Mouse (Mus musculus) urinary bladder, postnatal 4 days (tissue): ENCODE measurements around the gene Fam110c.
"Not testable (repeated sequence)": the region's sequence is repeated elsewhere in the genome, so short reads cannot be mapped to it uniquely, and the experiment has no call there.

ENCODE experiments used
- DNase-seq, 2 experiments: peaks; one replicate each; pipeline ENCODE4 v3.0.0; 2021 to 2022; ENCODE audit warnings: low spot score in 2 of 2

Fam110c gene

GRCm38 (mm10) chr12:31073412-31074354 lies at the start of gene Fam110c:
TSS of gene Fam110c (plus strand) at chr12:31073861.
- peak; percentile 74 for DNase-seq

GRCm38 (mm10) chr12:31026423-31026822 lies 47.2 kb upstream of the Fam110c start:
- no peak for DNase-seq

- no peak for DNase-seq
Measured at GRCm38 (mm10) chr12:31052066-31052465, 21.6 kb upstream of the Fam110c start.

- DNase-seq: no peak
Measured at GRCm38 (mm10) chr12:31056291-31056864, 17.3 kb upstream of the Fam110c start.

- no peak for DNase-seq
Measured at GRCm38 (mm10) chr12:31059393-31059853, 14.2 kb upstream of the Fam110c start.

- no peak for DNase-seq
Measured at GRCm38 (mm10) chr12:31060245-31060644, 13.4 kb upstream of the Fam110c start.

- no peak for DNase-seq
Measured at GRCm38 (mm10) chr12:31071222-31071621, 2.4 kb upstream of the Fam110c start.

- not testable (repeated sequence) for DNase-seq
Measured at GRCm38 (mm10) chr12:31074355-31074786, 710 bp downstream of the Fam110c start.

GRCm38 (mm10) chr12:31074839-31075538 lies 1.3 kb downstream of the Fam110c start:
- no peak for DNase-seq

- no peak for DNase-seq
Measured at GRCm38 (mm10) chr12:31077020-31077419, 3.4 kb downstream of the Fam110c start.

GRCm38 (mm10) chr12:31078030-31078429 lies 4.4 kb downstream of the Fam110c start:
- no peak for DNase-seq

- no peak for DNase-seq
Measured at GRCm38 (mm10) chr12:31080352-31080751, 6.7 kb downstream of the Fam110c start.

- no peak for DNase-seq
Measured at GRCm38 (mm10) chr12:31080890-31081554, 7.4 kb downstream of the Fam110c start.

- no peak for DNase-seq
Measured at GRCm38 (mm10) chr12:31083007-31083406, 9.3 kb downstream of the Fam110c start.

GRCm38 (mm10) chr12:31083407-31083806 lies 9.7 kb downstream of the Fam110c start:
- no peak for DNase-seq

GRCm38 (mm10) chr12:31087060-31087459 lies 13.4 kb downstream of the Fam110c start:
- no peak for DNase-seq

GRCm38 (mm10) chr12:31090401-31090800 lies 16.7 kb downstream of the Fam110c start:
- DNase-seq: no peak

- peak in 1 of 2 experiments; percentile 43 for DNase-seq
Measured at GRCm38 (mm10) chr12:31090882-31091640, 17.4 kb downstream of the Fam110c start.

GRCm38 (mm10) chr12:31092481-31092880 lies 18.8 kb downstream of the Fam110c start:
- no peak for DNase-seq

GRCm38 (mm10) chr12:31097185-31097584 lies 23.5 kb downstream of the Fam110c start:
- no peak for DNase-seq

- no peak for DNase-seq
Measured at GRCm38 (mm10) chr12:31101190-31101589, 27.5 kb downstream of the Fam110c start.
